Mouse (Mus musculus) heart, embryonic 14.5 days (tissue): ENCODE results near the gene Zfand3. TPM values are rescaled to one million over a fixed set of nuclear protein-coding genes. Genes with fewer than 3 reads are reported as not detected.

Experiments
- ATAC-seq: fragments of 200-750 bp; cut with Nextera tagmentation; 2 replicates; pipeline ENCODE4 v1.8.0; 2017; ENCODE audit warnings: low read depth, moderate TSS enrichment; ENCODE audit not compliant: insufficient number of reproducible peaks, insufficient read depth, low FRiP score
- H3K27ac ChIP-seq, 2 experiments: fragments of 200-500 bp in 1 of 2; fragments of 300-500 bp in 1 of 2; sonication (generic) in 1 of 2; replicated peaks in 1 of 2; 2 replicates each; pipeline ENCODE4 v1.5.1; 2012 to 2014; ENCODE audit warnings: low read depth in 2 of 2, low read length in 2 of 2, control low read depth in 1 of 2, mild to moderate bottlenecking in 1 of 2, mixed read lengths in 1 of 2; ENCODE audit not compliant: control insufficient read depth in 1 of 2, insufficient read depth in 1 of 2
- H3K27me3 ChIP-seq: fragments of 300-500 bp; sonication (generic); 2 replicates; pipeline ENCODE4 v1.6.1; 2014; ENCODE audit warnings: mild to moderate bottlenecking, low read length, control low read depth; ENCODE audit not compliant: control insufficient read depth, insufficient read depth
- H3K36me3 ChIP-seq: fragments of 300-500 bp; sonication (generic); 2 replicates; pipeline ENCODE4 v1.6.1; 2014; ENCODE audit warnings: mild to moderate bottlenecking, control low read depth, low read length, mixed read lengths; ENCODE audit not compliant: control insufficient read depth, insufficient read depth
- H3K4me1 ChIP-seq, 2 experiments: fragments of 200-500 bp in 1 of 2; fragments of 300-500 bp in 1 of 2; sonication (generic) in 1 of 2; 2 replicates each; pipeline ENCODE4 v1.6.1; 2012 to 2014; ENCODE audit warnings: low read length in 2 of 2, control low read depth in 1 of 2, mixed read lengths in 1 of 2; ENCODE audit not compliant: control insufficient read depth in 2 of 2, insufficient read depth in 2 of 2
- H3K4me2 ChIP-seq: fragments of 300-500 bp; sonication (generic); 2 replicates; pipeline ENCODE4 v1.6.1; 2014; ENCODE audit warnings: mild to moderate bottlenecking, low read length
- H3K4me3 ChIP-seq, 2 experiments: fragments of 200-500 bp in 1 of 2; fragments of 300-500 bp in 1 of 2; sonication (generic) in 1 of 2; 2 replicates each; pipeline ENCODE4 v1.5.1; 2012 to 2014; ENCODE audit warnings: low read length in 2 of 2, mild to moderate bottlenecking in 2 of 2, control low read depth in 1 of 2, low read depth in 1 of 2, moderate library complexity in 1 of 2; ENCODE audit not compliant: control insufficient read depth in 1 of 2, insufficient read depth in 1 of 2
- H3K9ac ChIP-seq: fragments of 300-500 bp; sonication (generic); 2 replicates; pipeline ENCODE4 v1.6.1; 2014; ENCODE audit warnings: mild to moderate bottlenecking, low read length
- H3K9me3 ChIP-seq: fragments of 300-500 bp; sonication (generic); 2 replicates; pipeline ENCODE4 v1.6.1; 2016; ENCODE audit warnings: low read length, control low read depth; ENCODE audit not compliant: control insufficient read depth
- WGBS: fragments of 180-500 bp; shearing (Covaris S2); extraction: QIAGEN DNeasy Blood & Tissue Kit; methylation state at CpG from one replicate; pipeline ENCODE4 v1.1.7; 2014; 5-methylcytosine and 5-hydroxymethylcytosine counted together
- polyA plus RNA-seq: library from polyadenylated mRNA; unstranded; fragments of >200 nt; fragmentation: Nextera tagmentation; extraction: Ambion mirVana; gene quantifications from 2 replicates; pipeline ENCODE4 v1.2.1, GENCODE M21; 2014

Zfand3 gene
- polyA plus RNA-seq, 1 experiment from 2014 or later: 48.1 TPM

DNA sequence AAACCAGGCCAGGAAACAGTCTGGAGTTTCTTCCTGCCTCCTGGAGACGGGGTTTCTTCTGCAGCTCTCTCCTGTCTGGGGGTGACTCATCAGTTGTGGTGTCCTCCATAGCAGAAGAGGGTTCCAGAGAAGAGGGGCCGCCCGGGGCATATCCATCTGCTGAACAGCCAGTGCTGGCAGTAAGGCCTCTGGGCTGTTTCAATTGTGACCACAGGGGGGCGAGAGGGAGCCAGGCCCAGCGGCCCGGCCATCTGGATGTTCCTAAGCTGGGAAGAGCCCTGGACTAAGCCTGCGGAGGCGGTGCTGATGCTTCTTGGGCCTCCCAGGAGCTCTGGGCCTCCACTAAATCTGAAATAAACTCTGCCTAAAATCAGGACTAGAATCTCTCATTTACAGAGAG, 28.8 kb upstream of the Zfand3 start:
- no peak overlapping the region for H3K4me2 ChIP-seq
- no peaks in the 10 kb centered on the region for H3K36me3 ChIP-seq
- WGBS: 4% methylated on average over 8 of the region's 8 CpGs
- no peaks in the 10 kb centered on the region for H3K9me3 ChIP-seq
- no peaks in the 10 kb centered on the region for H3K27me3 ChIP-seq
- H3K27ac ChIP-seq: no peak overlapping the region
- H3K4me3 ChIP-seq: no peak overlapping the region
- peaks cover 3 to 10% of the 10 kb centered on the region in 2 experiments for H3K4me1 ChIP-seq
- H3K9ac ChIP-seq: no peak overlapping the region
- 0 out of 2 replicates have a peak, but pooled peaks have one; percentile 54 for ATAC-seq

- no peak overlapping the region for H3K4me2 ChIP-seq
- WGBS: 34% methylated on average over 4 of the region's 4 CpGs
- ATAC-seq: no peak
These were observed 25.5 kb upstream of the Zfand3 start for GRCm38 (mm10) chr17:29979020-29979419.

GRCm38 (mm10) chr17:29979841-29980240, 24.7 kb upstream of the Zfand3 start:
- H3K27ac ChIP-seq: no peak overlapping the region
- peaks cover 3 to 10% of the 10 kb centered on the region in 2 experiments for H3K4me1 ChIP-seq
- no peak overlapping the region for H3K4me3 ChIP-seq
- 80% methylated on average over 7 of the region's 7 CpGs for WGBS
- H3K27me3 ChIP-seq: no peaks in the 10 kb centered on the region
- no peak for ATAC-seq
- H3K9me3 ChIP-seq: no peaks in the 10 kb centered on the region
- no peak overlapping the region for H3K4me2 ChIP-seq
- H3K36me3 ChIP-seq: no peaks in the 10 kb centered on the region
- no peak overlapping the region for H3K9ac ChIP-seq

More at GRCm38 (mm10) chr17:29979020-29979419, 25.5 kb upstream of the Zfand3 start:
- H3K9me3 ChIP-seq: no peaks in the 10 kb centered on the region
- H3K4me1 ChIP-seq: peaks cover 3 to 10% of the 10 kb centered on the region in 2 experiments
- no peak overlapping the region for H3K4me3 ChIP-seq
- no peak overlapping the region for H3K9ac ChIP-seq
- H3K27ac ChIP-seq: no peak overlapping the region
- no peaks in the 10 kb centered on the region for H3K36me3 ChIP-seq
- no peaks in the 10 kb centered on the region for H3K27me3 ChIP-seq

- Histone ChIP-seq H3K36me3 (no peaks in the 10 kb centered on the region), H3K27me3 (no peaks in the 10 kb centered on the region), H3K4me2 (no peak overlapping the region), H3K9ac (no peak overlapping the region), H3K4me3 (no peak overlapping the region), H3K4me1 (peaks cover 3 to 14% of the 10 kb centered on the region in 2 experiments), H3K27ac (no peak overlapping the region), H3K9me3 (no peaks in the 10 kb centered on the region)
- no peak for ATAC-seq
- 61% methylated on average over 8 of the region's 8 CpGs for WGBS
These were observed 23.0 kb upstream of the Zfand3 start for GRCm38 (mm10) chr17:29981568-29981967.

- 69% methylated on average over 5 of the region's 5 CpGs for WGBS
- no peak for ATAC-seq
These were observed 21.3 kb upstream of the Zfand3 start for GRCm38 (mm10) chr17:29983190-29983589.

GRCm38 (mm10) chr17:29984931-29985330, 19.6 kb upstream of the Zfand3 start:
- Histone ChIP-seq H3K27ac (0 out of 4 replicates have a peak overlapping the region, but pooled peaks of 1 of the 2 experiments have one; percentile 24), H3K9ac (no peak overlapping the region), H3K4me3 (no peak overlapping the region), H3K4me2 (no peak overlapping the region), H3K36me3 (no peaks in the 10 kb centered on the region), H3K9me3 (no peaks in the 10 kb centered on the region), H3K27me3 (no peaks in the 10 kb centered on the region), H3K4me1 (0 out of 4 replicates have a peak, but pooled peaks cover 0 to 4% of the 10 kb centered on the region in 2 experiments)
- no peak for ATAC-seq
- WGBS: 77% methylated on average over 7 of the region's 7 CpGs

More at GRCm38 (mm10) chr17:29983190-29983589, 21.3 kb upstream of the Zfand3 start:
- Histone ChIP-seq H3K9ac (no peak overlapping the region), H3K36me3 (no peaks in the 10 kb centered on the region), H3K4me3 (no peak overlapping the region), H3K4me1 (peaks cover 3 to 14% of the 10 kb centered on the region in 2 experiments), H3K4me2 (no peak overlapping the region), H3K27me3 (no peaks in the 10 kb centered on the region), H3K9me3 (no peaks in the 10 kb centered on the region), H3K27ac (no peak overlapping the region)

- WGBS: 13% methylated on average over 3 of the region's 3 CpGs
- 0 out of 2 replicates have a peak, but pooled peaks have one; percentile 55 for ATAC-seq
These were observed 19.0 kb upstream of the Zfand3 start for GRCm38 (mm10) chr17:29985534-29985933.

GRCm38 (mm10) chr17:29988141-29988540, 16.4 kb upstream of the Zfand3 start:
- H3K4me1 ChIP-seq: 0 out of 4 replicates have a peak, but pooled peaks cover 0 to 4% of the 10 kb centered on the region in 2 experiments
- 27% methylated on average over 5 of the region's 5 CpGs for WGBS
- no peak overlapping the region for H3K4me3 ChIP-seq
- H3K36me3 ChIP-seq: no peaks in the 10 kb centered on the region
- H3K9ac ChIP-seq: no peak overlapping the region
- no peaks in the 10 kb centered on the region for H3K27me3 ChIP-seq
- H3K27ac ChIP-seq: no peak overlapping the region
- ATAC-seq: no peak
- no peaks in the 10 kb centered on the region for H3K9me3 ChIP-seq
- no peak overlapping the region for H3K4me2 ChIP-seq

More at GRCm38 (mm10) chr17:29985534-29985933, 19.0 kb upstream of the Zfand3 start:
- no peak overlapping the region for H3K4me2 ChIP-seq
- no peaks in the 10 kb centered on the region for H3K9me3 ChIP-seq
- no peaks in the 10 kb centered on the region for H3K36me3 ChIP-seq
- no peaks in the 10 kb centered on the region for H3K27me3 ChIP-seq
- no peak overlapping the region for H3K4me3 ChIP-seq
- 0 out of 4 replicates have a peak overlapping the region, but pooled peaks of 1 of the 2 experiments have one; percentile 24 for H3K27ac ChIP-seq
- 0 out of 4 replicates have a peak, but pooled peaks cover 0 to 4% of the 10 kb centered on the region in 2 experiments for H3K4me1 ChIP-seq
- no peak overlapping the region; the same call in 1 of the 2 replicates for H3K9ac ChIP-seq
